Mouse (Mus musculus) G1E (cell line): ENCODE data around the gene B230307C23Rik.

Source experiments
- CTCF ChIP-seq: IDR thresholded peaks from 2 replicates; pipeline ENCODE4 v1.5.1; 2012; ENCODE audit warnings: low read depth, low read length, inconsistent platforms, mixed read lengths
- GATA1 ChIP-seq: IDR thresholded peaks from 2 replicates; pipeline ENCODE4 v1.6.1; 2012; ENCODE audit warnings: borderline replicate concordance, low read length, inconsistent platforms, mixed read lengths
- POLR2AphosphoS5 ChIP-seq: IDR thresholded peaks from 2 replicates; pipeline ENCODE4 v1.6.1; 2012; ENCODE audit warnings: low read depth, low read length, inconsistent platforms; ENCODE audit not compliant: insufficient replicate concordance
- TAL1 ChIP-seq: conservative IDR thresholded peaks from 2 replicates; pipeline ENCODE4 v1.6.1; 2012; ENCODE audit warnings: low read depth, low read length, inconsistent platforms, mixed read lengths

DNA sequence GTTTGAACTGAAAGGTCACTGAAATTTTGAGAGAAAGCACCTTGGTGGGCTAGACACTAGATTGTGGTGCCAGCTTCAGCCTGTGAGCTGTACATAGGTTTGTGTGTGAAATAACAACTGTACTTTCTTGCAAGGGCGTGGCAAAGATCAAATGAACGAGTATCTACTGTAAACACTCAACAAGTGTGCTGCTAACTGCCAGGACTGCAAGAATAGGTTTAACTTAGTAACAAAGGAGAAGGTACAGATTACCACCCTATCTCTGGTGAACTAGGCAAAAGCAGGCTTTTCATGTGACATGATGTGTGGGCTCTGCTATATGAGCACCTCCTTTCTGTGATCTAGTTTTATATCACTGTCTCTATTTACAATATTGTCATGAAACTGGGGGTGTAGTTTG is 43.8 kb upstream of the B230307C23Rik start:
- no peak for TF ChIP-seq CTCF
- TF ChIP-seq TAL1, result no peak
- no peak for TF ChIP-seq GATA1
- TF ChIP-seq POLR2AphosphoS5, result no peak
